Mouse (Mus musculus): ENCODE data around the gene Abcd1. TPM values are rescaled to one million over a fixed set of nuclear protein-coding genes. Genes with fewer than 3 reads are reported as not detected.
"Not testable (repeated sequence)": the region's sequence is repeated elsewhere in the genome, so short reads cannot be mapped to it uniquely, and the experiment has no call there.

The Abcd1 gene
- total RNA-seq, 2 experiments from 2014 or later = 10.2 to 12.3 TPM

- DNase-seq (ENCODE audit: low spot score in 2 of 2) = no peak
Measured at GRCm38 (mm10) chrX:73739151-73739550, 22.8 kb downstream of the Abcd1 start.

- not testable (repeated sequence) for DNase-seq (ENCODE audit: low spot score in 2 of 2)
Measured at GRCm38 (mm10) chrX:73739841-73740240, 23.4 kb downstream of the Abcd1 start.

GRCm38 (mm10) chrX:73744774-73745481, 28.5 kb downstream of the Abcd1 start:
- no peak for DNase-seq (ENCODE audit: low spot score in 2 of 2)

- DNase-seq (ENCODE audit: low spot score in 2 of 2) = no peak
Measured at GRCm38 (mm10) chrX:73748977-73749376, 32.6 kb downstream of the Abcd1 start.

- DNase-seq (ENCODE audit: low spot score in 2 of 2) = no peak
Measured at GRCm38 (mm10) chrX:73756334-73757140, 40.1 kb downstream of the Abcd1 start, which contains the start of gene Plxnb3. TSS of gene Plxnb3 (plus strand) at chrX:73757090.

- DNase-seq (ENCODE audit: low spot score in 2 of 2) = peak in 1 of 2 experiments; percentile 25
Measured at GRCm38 (mm10) chrX:73758611-73759290, 42.4 kb downstream of the Abcd1 start.

GRCm38 (mm10) chrX:73765311-73765710, 48.9 kb downstream of the Abcd1 start:
- DNase-seq (ENCODE audit: low spot score in 2 of 2) = no peak

GRCm38 (mm10) chrX:73767267-73767666, 50.9 kb downstream of the Abcd1 start:
- no peak for DNase-seq (ENCODE audit: low spot score in 2 of 2)

- DNase-seq (ENCODE audit: low spot score in 2 of 2) = peak in 1 of 2 experiments; percentile 47
Measured at GRCm38 (mm10) chrX:73774168-73774760, 57.9 kb downstream of the Abcd1 start, which contains the start of gene Srpk3. TSS of gene Srpk3 (plus strand) at chrX:73774405.

- no peak for DNase-seq (ENCODE audit: low spot score in 2 of 2)
Measured at GRCm38 (mm10) chrX:73774802-73775483, 58.5 kb downstream of the Abcd1 start.

- no peak for DNase-seq (ENCODE audit: low spot score in 2 of 2)
Measured at GRCm38 (mm10) chrX:73782227-73782626, 65.8 kb downstream of the Abcd1 start.

GRCm38 (mm10) chrX:73785666-73786065, 69.3 kb downstream of the Abcd1 start:
- no peak for DNase-seq (ENCODE audit: low spot score in 2 of 2)

GRCm38 (mm10) chrX:73786364-73787224, 70.2 kb downstream of the Abcd1 start, which contains the start of the genes Idh3g and Ssr4:
TSS of gene Idh3g (minus strand) at chrX:73786897.
TSS of gene Ssr4 (plus strand) at chrX:73787028.
- DNase-seq (ENCODE audit: low spot score in 2 of 2) = peak; percentile 83 to 91

- DNase-seq (ENCODE audit: low spot score in 2 of 2) = no peak
Measured at GRCm38 (mm10) chrX:73787225-73787558, 70.8 kb downstream of the Abcd1 start.

Other genes starting within 250 kb of the Abcd1 start
- gene Bgn, start 233.0 kb upstream of the Abcd1 start, total RNA-seq (2021) = 10 to 100 TPM; 17.4 to 18.5 TPM
- 10 to 100 TPM; 92.3 to 95.5 TPM for gene Atp2b3, start 213.5 kb upstream of the Abcd1 start, total RNA-seq (2021)
- 1 to 10 TPM; 1.2 to 1.3 TPM for gene Dusp9, start 77.2 kb upstream of the Abcd1 start, total RNA-seq (2021)
- gene Pnck, start 56.5 kb upstream of the Abcd1 start, total RNA-seq (2021) = 100 to 1,000 TPM in 1 of 2 experiments, 10 to 100 TPM in 1; 84.2 to 108 TPM
- gene Slc6a8, start 43.4 kb upstream of the Abcd1 start, total RNA-seq (2021) = 100 to 1,000 TPM in 1 of 2 experiments, 10 to 100 TPM in 1; 95.9 to 102 TPM
- 10 to 100 TPM; 79.2 to 91.3 TPM for gene Bcap31, start 422 bp upstream of the Abcd1 start, total RNA-seq (2021)
- 1 to 10 TPM; 7.7 to 7.9 TPM for gene Plxnb3, start 40.5 kb downstream of the Abcd1 start, total RNA-seq (2021)
- gene Srpk3, start 57.8 kb downstream of the Abcd1 start, total RNA-seq (2021) = 10 to 100 TPM in 1 of 2 experiments, 1 to 10 TPM in 1; 4.9 to 10.1 TPM
- gene Idh3g, start 70.3 kb downstream of the Abcd1 start, total RNA-seq (2021) = 100 to 1,000 TPM; 187 to 203 TPM
- 10 to 100 TPM; 75.0 to 88.2 TPM for gene Ssr4, start 70.4 kb downstream of the Abcd1 start, total RNA-seq (2021)
- 100 to 1,000 TPM; 107 to 123 TPM for gene Pdzd4, start 108.4 kb downstream of the Abcd1 start, total RNA-seq (2021)
- gene Avpr2, start 175.5 kb downstream of the Abcd1 start, total RNA-seq (2021) = not detected
- 100 to 1,000 TPM; 133 to 151 TPM for gene L1cam, start 179.5 kb downstream of the Abcd1 start, total RNA-seq (2021)
- gene Arhgap4, start 205.3 kb downstream of the Abcd1 start, total RNA-seq (2021) = 1 to 10 TPM; 3.7 to 3.8 TPM
- gene Naa10, start 205.3 kb downstream of the Abcd1 start, total RNA-seq (2021) = 10 to 100 TPM; 50.9 to 59.8 TPM
- 1 to 10 TPM; 7.2 to 7.5 TPM for gene Renbp, start 214.3 kb downstream of the Abcd1 start, total RNA-seq (2021)
- gene Hcfc1, start 249.8 kb downstream of the Abcd1 start, total RNA-seq (2021) = 10 to 100 TPM; 67.0 to 69.2 TPM

All from left cerebral cortex, adult 18-20 months (tissue).